Mouse (Mus musculus) T-helper 17 cell (primary cell): ENCODE data around the gene Tnip1.

Source experiments
- in situ Hi-C, 2 experiments: fragments of 300-600 bp; cut with MboI, MseI; formaldehyde crosslinking; loops; 1 replicate in 1 of 2; 2 replicates in 1 of 2; pipeline ENCODE4 v1.15.1; 2025; ENCODE audit warnings: high pct_unique_total_duplicates in 2 of 2

Tnip1 gene

GRCm38 (mm10) chr11:54962810-54963209 is at the start of gene Tnip1:
Gene Tnip1, minus strand, starts transcription at chr11:54962917.
- in situ Hi-C loops, result no loop called here

GRCm38 (mm10) chr11:55011440-55011839 is 48.7 kb upstream of the Tnip1 start:
- in situ Hi-C loops, result no loop called here

DNA sequence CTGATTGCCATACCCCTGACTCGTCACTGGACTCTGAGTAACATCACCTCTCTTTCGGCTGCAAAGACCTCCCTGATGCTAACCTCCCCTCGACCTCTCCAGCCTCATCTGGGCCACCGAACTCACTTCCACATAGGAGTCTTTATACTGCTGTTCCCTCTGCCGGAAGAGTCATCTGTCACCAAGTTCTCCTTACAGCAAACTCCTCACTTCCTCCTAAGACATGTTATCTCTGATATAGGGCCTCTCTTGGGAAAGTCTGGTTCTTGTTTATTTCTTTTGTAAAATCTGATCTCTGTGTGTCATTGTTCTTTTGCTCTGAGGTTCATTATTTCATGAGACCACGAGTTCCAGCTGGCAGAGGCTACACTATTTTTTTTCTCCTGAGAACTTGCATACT is 45.5 kb upstream of the Tnip1 start:
- in situ Hi-C loops, result loop anchor here (10.0 kb wide), 2 partner anchors 377 to 833 kb away; no protein-coding TSS in a partner anchor

GRCm38 (mm10) chr11:55005684-55006083 is 43.0 kb upstream of the Tnip1 start:
- in situ Hi-C loops, result loop anchor here (10.0 kb wide), 2 partner anchors 379 to 831 kb away; no protein-coding TSS in a partner anchor

DNA sequence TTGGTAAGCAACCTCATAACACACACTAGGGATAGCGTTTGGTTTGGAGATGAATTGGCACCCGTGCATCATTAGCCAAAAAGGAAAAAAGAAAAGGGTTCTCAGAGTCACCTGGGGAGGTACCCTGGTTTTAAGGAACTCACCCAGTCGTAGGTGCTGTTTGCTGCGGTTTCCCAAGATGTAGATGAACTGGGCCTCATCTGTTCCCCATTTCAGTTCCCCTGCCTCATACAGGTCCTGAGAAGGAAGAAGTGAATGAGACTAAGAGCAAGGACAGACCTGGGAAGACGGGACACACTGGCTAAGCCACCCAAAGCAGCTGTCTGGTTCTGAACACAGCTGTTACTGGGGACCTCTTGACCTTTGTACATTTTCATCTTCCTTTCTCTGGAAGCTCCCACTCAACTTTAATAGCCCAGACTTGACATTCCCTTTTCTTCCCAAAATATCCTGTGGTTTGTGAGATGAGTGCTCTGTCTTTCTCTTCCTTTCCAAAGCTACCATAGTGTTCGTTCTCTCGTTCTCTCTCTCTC is 42.3 kb upstream of the Tnip1 start:
- in situ Hi-C loops, result loop anchor here (5.0 to 10.0 kb wide), 3 partner anchors 37 to 830 kb away; no protein-coding TSS in a partner anchor

GRCm38 (mm10) chr11:54998708-54999107 is 36.0 kb upstream of the Tnip1 start:
- in situ Hi-C loops, result loop anchor here in 1 of 2 experiments (10.0 kb wide), 1 partner anchor 294 kb away; no protein-coding TSS in a partner anchor

GRCm38 (mm10) chr11:54998284-54998683 is 35.6 kb upstream of the Tnip1 start:
- in situ Hi-C loops, result loop anchor here in 1 of 2 experiments (10.0 kb wide), 1 partner anchor 293 kb away; no protein-coding TSS in a partner anchor

DNA sequence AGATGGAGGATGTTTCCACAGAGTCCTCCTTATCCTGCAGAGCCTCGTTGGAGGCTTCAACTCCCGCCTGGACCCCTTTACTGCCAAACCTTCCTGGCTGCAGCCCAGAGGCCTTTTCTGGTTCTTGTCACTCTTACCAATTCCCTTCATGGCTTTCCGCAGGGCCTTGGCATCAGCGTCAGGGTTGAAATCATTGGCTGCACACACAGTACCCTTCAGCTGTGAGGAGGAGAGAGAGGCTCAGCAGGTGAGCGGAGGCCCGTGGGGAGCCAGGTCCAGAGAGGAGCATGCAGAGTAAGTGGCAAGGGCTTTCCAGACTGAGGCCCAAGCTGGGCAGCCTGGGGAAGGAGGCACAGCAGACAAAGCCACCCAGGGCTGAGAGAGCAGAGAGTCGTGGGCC is 33.5 kb upstream of the Tnip1 start:
- in situ Hi-C loops, result loop anchor here in 1 of 2 experiments (10.0 kb wide), 1 partner anchor 291 kb away; no protein-coding TSS in a partner anchor

DNA sequence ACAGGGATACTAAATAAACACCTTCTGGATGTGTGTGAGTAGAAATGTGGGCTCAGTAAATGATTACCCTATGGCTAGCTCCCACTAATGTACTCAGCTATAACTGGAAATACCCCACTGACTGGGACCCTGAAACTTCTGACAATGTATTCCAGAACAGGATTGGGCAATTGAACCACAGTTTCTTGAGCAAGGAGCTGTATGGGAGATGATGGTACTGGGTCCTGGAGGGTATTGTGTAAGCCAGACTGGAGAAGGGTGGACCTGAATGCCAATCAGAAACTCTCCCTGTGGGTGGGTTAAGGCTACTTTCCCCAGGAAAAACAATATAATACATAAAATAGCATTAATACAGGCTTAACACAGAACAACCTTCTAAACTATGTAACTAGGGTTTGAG is 27.2 kb upstream of the Tnip1 start:
- in situ Hi-C loops, result loop anchor here (5.0 to 10.0 kb wide), 2 partner anchors 103 to 285 kb away; no protein-coding TSS in a partner anchor

GRCm38 (mm10) chr11:54988754-54989349 is 26.1 kb upstream of the Tnip1 start:
- in situ Hi-C loops, result loop anchor here in 1 of 2 experiments (5.0 kb wide), 1 partner anchor 102 kb away; no protein-coding TSS in a partner anchor

DNA sequence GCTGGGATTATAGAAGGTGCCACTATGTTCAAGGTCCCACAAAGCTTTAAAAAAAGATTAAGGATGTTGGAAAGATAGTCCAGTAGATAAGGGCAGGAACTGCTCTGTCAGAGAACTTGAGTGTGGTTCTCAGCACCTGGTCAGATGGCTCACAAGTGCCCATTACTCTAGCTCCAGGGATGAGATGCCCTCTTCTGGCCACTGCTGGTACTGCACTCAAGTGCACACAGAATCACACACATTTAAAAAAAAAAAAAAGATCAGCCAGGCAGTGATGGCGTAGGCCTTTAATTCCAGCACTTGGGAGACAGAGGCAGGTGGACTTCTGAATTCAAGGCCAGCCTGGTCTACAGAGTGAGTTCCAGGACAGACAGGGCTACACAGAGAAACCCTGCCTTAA is 25.3 kb upstream of the Tnip1 start:
- in situ Hi-C loops, result loop anchor here in 1 of 2 experiments (5.0 kb wide), 1 partner anchor 101 kb away; no protein-coding TSS in a partner anchor

GRCm38 (mm10) chr11:54985086-54985485 is 22.4 kb upstream of the Tnip1 start:
- in situ Hi-C loops, result loop anchor here in 1 of 2 experiments (5.0 kb wide), 1 partner anchor 98 kb away; no protein-coding TSS in a partner anchor

GRCm38 (mm10) chr11:54984581-54984980 is 21.9 kb upstream of the Tnip1 start:
- in situ Hi-C loops, result loop anchor here (5.0 kb wide), 1 partner anchor 52 kb away; no protein-coding TSS in a partner anchor

DNA sequence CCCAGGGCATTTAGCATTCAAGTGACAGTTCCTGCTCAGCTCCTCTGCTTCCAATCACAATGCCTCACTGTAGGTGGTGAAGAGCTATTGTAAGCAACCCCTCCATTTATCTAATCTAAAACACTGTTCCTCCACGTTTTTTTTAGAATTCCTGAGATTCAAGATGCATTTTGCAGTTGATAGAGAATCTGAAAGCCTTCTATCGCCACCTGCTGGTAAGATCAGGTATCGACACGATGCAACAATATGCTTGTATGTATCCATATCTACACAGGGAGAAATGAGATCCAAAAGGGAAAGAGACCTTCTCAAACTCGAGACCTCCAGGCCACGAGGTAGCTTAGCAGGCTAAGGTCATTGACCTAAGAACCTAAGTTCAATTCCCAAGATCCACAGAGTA is 21.4 kb upstream of the Tnip1 start:
- in situ Hi-C loops, result loop anchor here (5.0 kb wide), 1 partner anchor 52 kb away; no protein-coding TSS in a partner anchor

- in situ Hi-C loops, result loop anchor here (5.0 kb wide), 1 partner anchor 50 kb away; no protein-coding TSS in a partner anchor
Measured at GRCm38 (mm10) chr11:54982520-54982919, 19.8 kb upstream of the Tnip1 start.

GRCm38 (mm10) chr11:54981630-54982029 is 18.9 kb upstream of the Tnip1 start:
- in situ Hi-C loops, result loop anchor here (5.0 kb wide), 1 partner anchor 49 kb away; no protein-coding TSS in a partner anchor

DNA sequence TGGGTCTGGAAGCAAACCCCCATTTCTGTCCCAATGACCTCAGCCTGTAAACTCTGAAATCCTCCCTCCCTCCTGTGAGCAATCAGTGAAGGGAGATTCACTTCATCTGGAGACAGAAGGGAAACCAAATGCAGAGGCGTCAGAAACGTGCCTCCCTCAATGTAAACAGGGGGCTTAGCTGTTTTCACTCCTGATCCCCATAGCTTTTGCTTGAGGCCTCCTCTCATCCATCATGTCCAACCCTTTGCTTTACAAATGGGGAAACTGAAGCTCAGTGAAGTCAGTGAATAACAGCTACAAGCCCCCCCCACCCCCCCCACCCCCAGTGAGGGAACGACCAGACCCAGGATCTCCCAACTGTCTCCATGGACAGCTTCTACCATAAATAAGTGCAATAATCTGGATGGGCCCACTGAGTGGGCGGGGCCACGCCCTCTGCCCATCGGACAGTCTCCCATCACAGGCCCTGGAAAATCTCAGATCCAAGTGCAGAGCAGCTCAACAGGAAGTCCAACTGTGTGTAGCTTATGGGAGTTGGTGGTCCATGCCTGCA is 14.7 kb upstream of the Tnip1 start:
- in situ Hi-C loops, result no loop called here

DNA sequence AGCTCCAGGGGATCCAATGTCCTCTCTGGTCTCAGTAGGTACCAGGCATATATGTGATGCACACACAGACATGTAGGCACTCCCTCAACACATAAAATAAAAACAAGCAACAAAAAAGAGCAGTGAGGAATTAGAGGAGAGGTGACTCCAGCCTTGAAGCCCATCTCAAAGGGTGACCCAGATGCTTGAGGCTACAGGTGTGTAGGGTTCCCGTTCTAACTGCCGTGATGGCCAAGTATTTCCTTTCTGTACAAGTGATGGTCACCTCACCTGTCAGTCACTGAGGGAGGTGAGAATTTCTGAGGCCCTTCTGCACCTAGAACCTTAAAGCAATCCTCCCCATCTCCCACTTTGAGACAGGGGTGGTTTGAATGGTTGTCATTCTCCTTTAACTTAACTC is 13.6 kb upstream of the Tnip1 start:
- in situ Hi-C loops, result no loop called here

GRCm38 (mm10) chr11:54975756-54976155 is 13.0 kb upstream of the Tnip1 start:
- in situ Hi-C loops, result no loop called here

DNA sequence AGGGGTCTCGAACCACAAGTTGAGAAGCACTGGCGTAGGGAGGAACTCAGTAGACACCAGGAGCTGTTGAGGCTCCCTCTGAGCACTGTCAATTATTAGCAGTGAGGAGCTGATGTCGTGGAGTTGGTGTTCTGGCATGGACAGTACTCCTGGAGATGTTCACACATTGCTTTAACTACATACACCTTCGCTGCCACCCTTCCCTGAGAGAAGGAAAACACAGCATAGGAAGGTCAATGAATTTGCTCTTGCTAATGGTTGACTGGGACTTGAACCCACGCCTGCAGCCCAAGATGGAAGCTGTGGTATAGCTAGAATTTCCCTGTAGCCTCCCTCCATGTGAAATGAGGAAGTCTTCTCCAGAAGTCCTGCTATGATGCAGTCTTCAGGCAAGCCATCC is 12.6 kb upstream of the Tnip1 start:
- in situ Hi-C loops, result no loop called here

DNA sequence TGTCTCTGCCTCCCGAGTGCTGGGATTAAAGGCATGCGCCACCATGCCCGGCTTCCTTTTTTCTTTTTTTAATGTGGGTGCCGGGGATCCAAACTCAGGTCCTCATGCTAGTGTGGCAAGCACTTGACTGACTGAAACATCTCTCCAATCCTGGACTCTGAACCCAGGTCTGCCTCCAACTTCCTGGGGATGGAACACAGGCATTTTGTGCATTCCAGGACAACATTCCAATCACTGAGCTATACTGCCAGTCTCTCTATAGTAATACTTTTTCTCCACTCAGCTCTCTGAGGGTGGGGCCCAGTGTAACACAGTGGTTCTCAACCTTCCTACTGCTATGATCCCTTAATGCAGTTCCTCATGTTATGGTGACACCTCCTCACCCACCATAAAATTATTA is 11.9 kb upstream of the Tnip1 start:
- in situ Hi-C loops, result no loop called here
